Mouse (Mus musculus): ENCODE measurements around the gene Hsd17b14.
A peak's percentile ranks its signal among the peaks of the same experiment; 100 is the strongest.
"Not testable (repeated sequence)": the region's sequence is repeated elsewhere in the genome, so short reads cannot be mapped to it uniquely, and the experiment has no call there.

Gene Hsd17b14

GRCm38 (mm10) chr7:45554744-45555143 lies at the start of gene Hsd17b14:
TSS of gene Hsd17b14 (plus strand) at chr7:45554893.
- H3K9me3 ChIP-seq (ENCODE audit: low read length), result no peaks in the 10 kb centered on the region
- peaks cover 18% of the 10 kb centered on the region for H3K36me3 ChIP-seq (ENCODE audit: insufficient read depth, low read length)
- H3K4me3 ChIP-seq (replicated peaks; ENCODE audit: low read length), result peak within 1 kb of the TSS; percentile 74
- H3K4me1 ChIP-seq (replicated peaks; ENCODE audit: low read depth, low read length), result peaks cover 72% of the 10 kb centered on the region
- no peaks in the 10 kb centered on the region for H3K27me3 ChIP-seq (ENCODE audit: insufficient read depth, low read length)
- TF ChIP-seq CTCF (conservative IDR thresholded peaks at IDR 0.05; ENCODE audit: low read length) (no peak), NANOG (IDR thresholded peaks at IDR 0.05; ENCODE audit: borderline replicate concordance, low read length) (no peak), POU5F1 (IDR thresholded peaks at IDR 0.05; ENCODE audit: borderline replicate concordance, low read length) (no peak)

DNA sequence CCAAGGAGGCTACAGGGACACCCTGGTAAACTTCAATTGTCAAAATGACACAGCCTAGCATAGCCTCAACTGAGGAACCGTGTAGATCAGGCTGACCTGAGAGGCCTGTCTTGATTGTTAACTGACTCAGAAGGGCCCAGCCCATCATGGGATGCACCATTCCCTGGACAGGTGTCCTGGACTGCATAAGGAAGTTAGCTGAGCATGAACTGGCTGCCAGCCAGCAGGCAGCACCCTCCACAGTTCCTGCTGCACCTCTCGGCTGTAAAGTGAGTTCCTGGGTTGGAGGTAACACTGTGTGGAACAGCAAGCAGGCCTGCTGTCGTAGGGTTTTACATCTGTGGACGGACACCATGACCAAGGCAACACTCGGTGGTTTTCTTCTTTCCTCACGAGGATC lies 47.1 kb upstream of the Hsd17b14 start:
- no peaks in the 10 kb centered on the region for H3K27me3 ChIP-seq (ENCODE audit: insufficient read depth, low read length)
- peaks cover 57% of the 10 kb centered on the region for H3K36me3 ChIP-seq (ENCODE audit: insufficient read depth, low read length)
- peaks cover 28% of the 10 kb centered on the region for H3K4me1 ChIP-seq (replicated peaks; ENCODE audit: low read depth, low read length)
- no peak overlapping the region for H3K4me3 ChIP-seq (replicated peaks; ENCODE audit: low read length)
- TF ChIP-seq NANOG (IDR thresholded peaks at IDR 0.05; ENCODE audit: borderline replicate concordance, low read length) (no peak), CTCF (conservative IDR thresholded peaks at IDR 0.05; ENCODE audit: low read length) (no peak), POU5F1 (IDR thresholded peaks at IDR 0.05; ENCODE audit: borderline replicate concordance, low read length) (no peak)
- no peaks in the 10 kb centered on the region for H3K9me3 ChIP-seq (ENCODE audit: low read length)

DNA sequence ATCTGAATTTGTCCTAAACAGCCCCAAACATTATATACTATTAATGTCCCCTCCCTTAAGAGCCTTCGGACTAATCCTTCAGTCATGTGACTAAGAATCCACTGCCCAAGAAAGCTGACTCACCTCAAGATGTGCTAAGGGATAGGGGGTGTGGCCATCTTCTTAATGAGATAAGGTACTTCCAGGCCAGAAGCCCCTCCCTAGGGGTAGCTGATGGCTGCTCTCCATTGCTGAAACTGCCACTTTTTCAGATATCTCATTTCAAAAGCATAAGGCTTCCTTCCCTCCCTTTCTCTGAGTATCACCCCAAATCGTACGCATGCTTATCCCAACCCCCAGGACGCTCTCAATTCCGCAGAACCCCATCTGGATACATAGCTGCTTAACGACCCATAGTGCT lies 46.1 kb upstream of the Hsd17b14 start:
- peaks cover 26% of the 10 kb centered on the region for H3K4me1 ChIP-seq (replicated peaks; ENCODE audit: low read depth, low read length)
- H3K4me3 ChIP-seq (replicated peaks; ENCODE audit: low read length), result no peak overlapping the region
- H3K36me3 ChIP-seq (ENCODE audit: insufficient read depth, low read length), result peaks cover 49% of the 10 kb centered on the region
- TF ChIP-seq CTCF (conservative IDR thresholded peaks at IDR 0.05; ENCODE audit: low read length) (no peak), POU5F1 (IDR thresholded peaks at IDR 0.05; ENCODE audit: borderline replicate concordance, low read length) (no peak), NANOG (IDR thresholded peaks at IDR 0.05; ENCODE audit: borderline replicate concordance, low read length) (no peak)
- no peaks in the 10 kb centered on the region for H3K9me3 ChIP-seq (ENCODE audit: low read length)
- no peaks in the 10 kb centered on the region for H3K27me3 ChIP-seq (ENCODE audit: insufficient read depth, low read length)

GRCm38 (mm10) chr7:45509181-45509882 lies 45.4 kb upstream of the Hsd17b14 start:
- no peaks in the 10 kb centered on the region for H3K27me3 ChIP-seq (ENCODE audit: insufficient read depth, low read length)
- no peak for TF ChIP-seq CTCF (conservative IDR thresholded peaks at IDR 0.05; ENCODE audit: low read length)
- no peak for TF ChIP-seq POU5F1 (IDR thresholded peaks at IDR 0.05; ENCODE audit: borderline replicate concordance, low read length)
- TF ChIP-seq NANOG (IDR thresholded peaks at IDR 0.05; ENCODE audit: borderline replicate concordance, low read length), result no peak
- peaks cover 43% of the 10 kb centered on the region for H3K36me3 ChIP-seq (ENCODE audit: insufficient read depth, low read length)
- H3K4me3 ChIP-seq (replicated peaks; ENCODE audit: low read length), result peak overlapping the region; percentile 89
- H3K4me1 ChIP-seq (replicated peaks; ENCODE audit: low read depth, low read length), result peaks cover 33% of the 10 kb centered on the region
- no peaks in the 10 kb centered on the region for H3K9me3 ChIP-seq (ENCODE audit: low read length)

- H3K27me3 ChIP-seq (ENCODE audit: insufficient read depth, low read length), result no peaks in the 10 kb centered on the region
- peak within 1 kb of the TSS; percentile 89 for H3K4me3 ChIP-seq (replicated peaks; ENCODE audit: low read length)
- no peak for TF ChIP-seq CTCF (conservative IDR thresholded peaks at IDR 0.05; ENCODE audit: low read length)
- no peak for TF ChIP-seq NANOG (IDR thresholded peaks at IDR 0.05; ENCODE audit: borderline replicate concordance, low read length)
- H3K36me3 ChIP-seq (ENCODE audit: insufficient read depth, low read length), result peaks cover 36% of the 10 kb centered on the region
- peaks cover 42% of the 10 kb centered on the region for H3K4me1 ChIP-seq (replicated peaks; ENCODE audit: low read depth, low read length)
- no peaks in the 10 kb centered on the region for H3K9me3 ChIP-seq (ENCODE audit: low read length)
Measured at GRCm38 (mm10) chr7:45509912-45510787, 44.5 kb upstream of the Hsd17b14 start, which contains the start of gene Nucb1. TSS of gene Nucb1 (minus strand) at chr7:45510406.

- TF ChIP-seq CTCF (conservative IDR thresholded peaks at IDR 0.05; ENCODE audit: low read length) (no peak), POU5F1 (IDR thresholded peaks at IDR 0.05; ENCODE audit: borderline replicate concordance, low read length) (no peak), NANOG (IDR thresholded peaks at IDR 0.05; ENCODE audit: borderline replicate concordance, low read length) (no peak)
- Histone ChIP-seq H3K4me3 (replicated peaks; ENCODE audit: low read length) (peak overlapping the region; percentile 39), H3K27me3 (ENCODE audit: insufficient read depth, low read length) (no peaks in the 10 kb centered on the region), H3K36me3 (ENCODE audit: insufficient read depth, low read length) (no peaks in the 10 kb centered on the region), H3K4me1 (replicated peaks; ENCODE audit: low read depth, low read length) (peaks cover 65% of the 10 kb centered on the region), H3K9me3 (ENCODE audit: low read length) (no peaks in the 10 kb centered on the region)
Measured at GRCm38 (mm10) chr7:45514411-45514810, 40.3 kb upstream of the Hsd17b14 start.

GRCm38 (mm10) chr7:45515436-45515835 lies 39.3 kb upstream of the Hsd17b14 start:
- Histone ChIP-seq H3K9me3 (ENCODE audit: low read length) (no peaks in the 10 kb centered on the region), H3K4me3 (replicated peaks; ENCODE audit: low read length) (peak overlapping the region; percentile 1; the same call in 1 of the 2 replicates), H3K4me1 (replicated peaks; ENCODE audit: low read depth, low read length) (peaks cover 64% of the 10 kb centered on the region), H3K36me3 (ENCODE audit: insufficient read depth, low read length) (no peaks in the 10 kb centered on the region), H3K27me3 (ENCODE audit: insufficient read depth, low read length) (no peaks in the 10 kb centered on the region)
- TF ChIP-seq NANOG (IDR thresholded peaks at IDR 0.05; ENCODE audit: borderline replicate concordance, low read length) (no peak), CTCF (conservative IDR thresholded peaks at IDR 0.05; ENCODE audit: low read length) (no peak), POU5F1 (IDR thresholded peaks at IDR 0.05; ENCODE audit: borderline replicate concordance, low read length) (no peak)

GRCm38 (mm10) chr7:45516846-45517245 lies 37.8 kb upstream of the Hsd17b14 start:
- not testable (repeated sequence) for H3K27me3 ChIP-seq (ENCODE audit: insufficient read depth, low read length); H3K9me3 ChIP-seq (ENCODE audit: low read length); H3K4me3 ChIP-seq (replicated peaks; ENCODE audit: low read length); H3K36me3 ChIP-seq (ENCODE audit: insufficient read depth, low read length)
- peaks cover 71% of the 10 kb centered on the region for H3K4me1 ChIP-seq (replicated peaks; ENCODE audit: low read depth, low read length)
